Mouse (Mus musculus): Measurements from ENCODE around the gene Gm20817. TPM values are rescaled to one million over a fixed set of nuclear protein-coding genes. Genes with fewer than 3 reads are reported as not detected.
"Not testable (repeated sequence)": the region's sequence is repeated elsewhere in the genome, so short reads cannot be mapped to it uniquely, and the experiment has no call there.

Gene Gm20817
- not detected in 2 replicates for polyA plus RNA-seq (2015; fragmentation: Nextera tagmentation; extraction: Ambion mirVana)

GRCm38 (mm10) chrY:68832628-68833027 is at the start of gene Gm20817:
Gm20817 (minus strand) TSS chrY:68832728.
- no CpG with 5 or more reads among the region's 5 CpGs for WGBS (ENCODE audit: insufficient replicate concordance)

More at GRCm38 (mm10) chrY:68832628-68833027, at the start of gene Gm20817:
- not testable (repeated sequence) for H3K27ac ChIP-seq (replicated peaks); H3K9ac ChIP-seq; H3K36me3 ChIP-seq (replicated peaks); H3K4me2 ChIP-seq; ATAC-seq (ENCODE audit: insufficient read depth); H3K4me1 ChIP-seq (replicated peaks); H3K4me3 ChIP-seq (replicated peaks); H3K27me3 ChIP-seq; H3K9me3 ChIP-seq (replicated peaks)
